Mouse (Mus musculus) forebrain, postnatal 0 days (tissue): ENCODE measurements around the gene Lyz1. TPM values are rescaled to one million over a fixed set of nuclear protein-coding genes. Genes with fewer than 3 reads are reported as not detected.
A peak's percentile ranks its signal among the peaks of the same experiment; 100 is the strongest.

Source experiments
- ATAC-seq: fragments of 200-750 bp; cut with Nextera tagmentation; 2 replicates; pipeline ENCODE4 v1.8.0; 2017; ENCODE audit warnings: mild to moderate bottlenecking, moderate library complexity
- DNase-seq: peaks from one replicate; pipeline ENCODE4 v3.0.0-alpha.2; 2015
- H3K27ac ChIP-seq: fragments of 300-500 bp; sonication (generic); 2 replicates; pipeline ENCODE4 v1.5.1; 2014; ENCODE audit warnings: low read depth, mild to moderate bottlenecking, antibody characterized with exemption, low read length, moderate library complexity, mixed read lengths
- H3K27me3 ChIP-seq: fragments of 300-500 bp; sonication (generic); 2 replicates; pipeline ENCODE4 v1.6.1; 2014; ENCODE audit warnings: mild to moderate bottlenecking, low read length, mixed read lengths; ENCODE audit not compliant: insufficient read depth
- H3K36me3 ChIP-seq: fragments of 300-500 bp; sonication (generic); 2 replicates; pipeline ENCODE4 v1.6.1; 2014; ENCODE audit warnings: mild to moderate bottlenecking, moderate library complexity; ENCODE audit not compliant: insufficient read depth
- H3K4me1 ChIP-seq: fragments of 300-500 bp; sonication (generic); 2 replicates; pipeline ENCODE4 v1.6.1; 2014; ENCODE audit warnings: antibody characterized with exemption; ENCODE audit not compliant: insufficient read depth
- H3K4me2 ChIP-seq: fragments of 300-500 bp; sonication (generic); 2 replicates; pipeline ENCODE4 v1.6.1; 2014; ENCODE audit warnings: low read depth, mild to moderate bottlenecking, moderate library complexity
- H3K4me3 ChIP-seq: fragments of 300-500 bp; sonication (generic); 2 replicates; pipeline ENCODE4 v1.5.1; 2014; ENCODE audit warnings: low read depth, low read length, mixed read lengths
- H3K9ac ChIP-seq: fragments of 300-500 bp; sonication (generic); 2 replicates; pipeline ENCODE4 v1.6.1; 2014; ENCODE audit warnings: mild to moderate bottlenecking
- H3K9me3 ChIP-seq: fragments of 300-500 bp; sonication (generic); 2 replicates; pipeline ENCODE4 v1.6.1; 2016; ENCODE audit warnings: low read length
- CTCF ChIP-seq: sonication (generic); IDR thresholded peaks from 2 replicates; pipeline ENCODE4 v1.5.1; 2016; ENCODE audit warnings: antibody characterized with exemption, control low read depth, low read depth
- WGBS: fragments of 180-500 bp; shearing (Covaris S2); extraction: QIAGEN DNeasy Blood & Tissue Kit; methylation state at CpG from one replicate; pipeline ENCODE4 v1.1.7; 2014; 5-methylcytosine and 5-hydroxymethylcytosine counted together
- polyA plus RNA-seq: library from polyadenylated mRNA; unstranded; fragments of >200 nt; fragmentation: Nextera tagmentation; extraction: Ambion mirVana; gene quantifications from 2 replicates; pipeline ENCODE4 v1.2.1, GENCODE M21; 2015
- total RNA-seq: library from RNA; depleted of rRNA; stranded (reverse); fragments of >200 nt; gene quantifications from 2 replicates; pipeline ENCODE4 v1.2.3, GENCODE M21; 2014; rRNA removed

Lyz1 gene
- total and polyA plus RNA-seq, 2 experiments from 2014 or later: 0.16 TPM; not detected in 1

DNA sequence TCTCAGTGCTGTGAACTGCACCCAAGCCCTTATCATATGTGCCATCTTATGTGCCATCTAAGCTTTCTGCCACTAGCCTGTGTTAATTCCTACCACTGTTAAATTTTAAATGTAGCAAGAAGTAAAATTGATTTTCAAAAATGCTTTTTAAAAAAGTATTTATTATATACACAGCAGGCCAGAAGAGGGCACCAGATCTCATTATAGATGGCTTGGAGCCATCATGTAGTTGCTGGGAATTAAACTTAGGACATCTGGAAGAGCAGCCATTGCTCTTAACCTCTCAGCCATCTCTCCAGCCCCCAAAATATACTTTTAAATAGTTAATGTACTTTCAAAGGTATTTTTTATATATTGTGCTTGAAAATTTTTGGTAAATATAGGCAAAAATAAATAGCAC, 20.6 kb downstream of the Lyz1 start:
- ATAC-seq (no peak), DNase-seq (no peak)
- no peaks in the 10 kb centered on the region for H3K27me3 ChIP-seq
- H3K36me3 ChIP-seq: no peaks in the 10 kb centered on the region
- H3K4me3 ChIP-seq: no peak overlapping the region
- no peak overlapping the region for H3K4me2 ChIP-seq
- H3K4me1 ChIP-seq: no peaks in the 10 kb centered on the region
- H3K9me3 ChIP-seq: no peaks in the 10 kb centered on the region
- H3K27ac ChIP-seq: no peak overlapping the region
- peak; percentile 19; the same call in 1 of the 2 replicates for TF ChIP-seq CTCF
- H3K9ac ChIP-seq: no peak overlapping the region

DNA sequence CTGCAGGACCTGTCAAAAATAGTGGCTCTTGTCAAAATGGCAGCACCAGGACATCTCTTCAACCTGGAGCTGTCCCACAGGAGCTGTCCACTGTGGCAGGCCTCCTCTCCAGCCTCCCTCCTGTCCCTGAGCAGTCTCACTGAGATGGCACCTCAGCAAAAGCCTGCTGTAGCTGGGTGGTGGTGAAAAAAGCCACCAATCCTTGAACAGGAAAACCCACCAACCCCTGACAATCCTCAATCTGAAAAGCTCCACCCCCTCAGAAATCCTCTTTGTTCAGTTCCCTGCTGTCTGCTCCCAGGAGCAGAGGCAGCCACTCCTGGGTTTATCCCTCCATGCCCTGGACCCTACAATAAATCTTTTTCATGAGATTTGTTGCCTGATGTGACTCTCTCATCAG, 32.8 kb downstream of the Lyz1 start:
- ATAC-seq: peak; percentile 58; the same call in 1 of the 2 replicates
- Histone ChIP-seq H3K4me3 (no peak overlapping the region), H3K4me1 (no peaks in the 10 kb centered on the region), H3K9ac (no peak overlapping the region), H3K36me3 (no peaks in the 10 kb centered on the region), H3K4me2 (no peak overlapping the region), H3K9me3 (no peaks in the 10 kb centered on the region), H3K27ac (no peak overlapping the region), H3K27me3 (no peaks in the 10 kb centered on the region)
- DNase-seq: no peak
- TF ChIP-seq CTCF: no peak

DNA sequence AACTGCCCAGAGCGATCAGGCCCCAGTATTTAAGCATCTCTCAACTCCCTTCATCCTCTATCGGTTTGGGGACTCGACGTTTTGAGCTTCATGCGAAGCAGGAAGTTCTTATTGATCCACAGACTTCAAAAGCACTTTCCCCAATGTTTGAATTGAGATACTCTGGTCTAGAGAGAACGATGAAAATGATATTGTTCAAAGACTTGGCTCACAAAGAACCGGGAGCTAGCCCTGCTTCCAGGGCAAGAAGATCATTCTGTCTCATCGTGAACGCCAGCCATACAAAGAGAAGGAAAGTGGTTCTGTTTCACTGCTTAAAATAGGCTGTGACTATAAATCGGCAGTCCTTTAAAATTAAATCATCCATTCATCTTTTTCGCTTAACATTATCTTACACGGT, 54.1 kb downstream of the Lyz1 start, which contains the start of gene 9530003J23Rik:
Gene 9530003J23Rik, minus strand, starts transcription at position 101 of the 400 bp plus-strand sequence.
- Histone ChIP-seq H3K4me1 (no peaks in the 10 kb centered on the region), H3K36me3 (no peaks in the 10 kb centered on the region), H3K27ac (no peak within 1 kb of the TSS), H3K9ac (no peak within 1 kb of the TSS), H3K27me3 (no peaks in the 10 kb centered on the region), H3K4me3 (no peak within 1 kb of the TSS), H3K9me3 (no peaks in the 10 kb centered on the region), H3K4me2 (no peak within 1 kb of the TSS)
- ATAC-seq (no peak), DNase-seq (no peak)
- TF ChIP-seq CTCF: no peak
- 89% methylated on average over 12 of the region's 12 CpGs for WGBS

Other genes starting within 250 kb of the Lyz1 start
- gene Lrrc10, start 247.5 kb downstream of the Lyz1 start, total RNA-seq: not detected in 2 replicates
- 0.13 TPM in 1 of 2 replicates, not detected in the other for gene Lrrc10, start 247.5 kb downstream of the Lyz1 start, polyA plus RNA-seq
- gene Cct2, start 229.1 kb downstream of the Lyz1 start, total RNA-seq: 399 and 404 TPM in 2 replicates
- 240 and 249 TPM in 2 replicates for gene Cct2, start 229.1 kb downstream of the Lyz1 start, polyA plus RNA-seq
- 17.0 and 28.7 TPM in 2 replicates for gene Frs2, start 144.3 kb downstream of the Lyz1 start, total RNA-seq
- 11.3 and 17.2 TPM in 2 replicates for gene Frs2, start 144.3 kb downstream of the Lyz1 start, polyA plus RNA-seq
- gene Yeats4, start 68.4 kb downstream of the Lyz1 start, total RNA-seq: 90.9 and 92.3 TPM in 2 replicates
- 96.8 and 104 TPM in 2 replicates for gene Yeats4, start 68.4 kb downstream of the Lyz1 start, polyA plus RNA-seq
- not detected in 2 replicates for gene 9530003J23Rik, start 54.2 kb downstream of the Lyz1 start, total RNA-seq
- gene 9530003J23Rik, start 54.2 kb downstream of the Lyz1 start, polyA plus RNA-seq: 0.13 and 0.21 TPM in 2 replicates
- gene Lyz2, start 10.5 kb downstream of the Lyz1 start, total RNA-seq: 10.2 and 14.2 TPM in 2 replicates
- 25.6 and 29.5 TPM in 2 replicates for gene Lyz2, start 10.5 kb downstream of the Lyz1 start, polyA plus RNA-seq
- 135 and 155 TPM in 2 replicates for gene Cpsf6, start 87.1 kb upstream of the Lyz1 start, total RNA-seq
- gene Cpsf6, start 87.1 kb upstream of the Lyz1 start, polyA plus RNA-seq: 70.1 and 88.9 TPM in 2 replicates